Mouse (Mus musculus) midbrain, embryonic 16.5 days (tissue): Measurements from ENCODE around the gene Rtn4rl2. TPM values are rescaled to one million over a fixed set of nuclear protein-coding genes. Genes with fewer than 3 reads are reported as not detected.

Experiments used
- ATAC-seq: fragments of 200-750 bp; cut with Nextera tagmentation; 2 replicates; pipeline ENCODE4 v1.8.0; 2017; ENCODE audit warnings: moderate TSS enrichment
- H3K27ac ChIP-seq: fragments of 300-500 bp; sonication (generic); 2 replicates; pipeline ENCODE4 v1.5.1; 2014; ENCODE audit warnings: mild to moderate bottlenecking, low read length, mixed read lengths
- H3K27me3 ChIP-seq: fragments of 300-500 bp; sonication (generic); 2 replicates; pipeline ENCODE4 v1.6.1; 2014; ENCODE audit warnings: low read depth, low read length, mixed read lengths; ENCODE audit not compliant: control insufficient read depth, insufficient read depth
- H3K36me3 ChIP-seq: fragments of 300-500 bp; sonication (generic); 2 replicates; pipeline ENCODE4 v1.6.1; 2014; ENCODE audit warnings: mild to moderate bottlenecking, low read length, moderate library complexity, mixed read lengths; ENCODE audit not compliant: control insufficient read depth, insufficient read depth
- H3K4me1 ChIP-seq: fragments of 300-500 bp; sonication (generic); 2 replicates; pipeline ENCODE4 v1.6.1; 2014; ENCODE audit warnings: mild to moderate bottlenecking, low read length, mixed read lengths; ENCODE audit not compliant: control insufficient read depth, insufficient read depth
- H3K4me2 ChIP-seq: fragments of 300-500 bp; sonication (generic); 2 replicates; pipeline ENCODE4 v1.6.1; 2014; ENCODE audit warnings: mild to moderate bottlenecking, low read length, mixed read lengths
- H3K4me3 ChIP-seq: fragments of 300-500 bp; sonication (generic); 2 replicates; pipeline ENCODE4 v1.5.1; 2014; ENCODE audit warnings: low read depth, mild to moderate bottlenecking, low read length, moderate library complexity, mixed read lengths
- H3K9ac ChIP-seq: fragments of 300-500 bp; sonication (generic); 2 replicates; pipeline ENCODE4 v1.6.1; 2014; ENCODE audit warnings: low read depth, low read length, mixed read lengths
- H3K9me3 ChIP-seq: fragments of 300-500 bp; sonication (generic); replicated peaks from 2 replicates; pipeline ENCODE4 v1.6.1; 2014; ENCODE audit warnings: mild to moderate bottlenecking, low read length, mixed read lengths; ENCODE audit not compliant: control insufficient read depth, poor library complexity, severe bottlenecking
- WGBS: fragments of 180-500 bp; shearing (Covaris S2); extraction: QIAGEN DNeasy Blood & Tissue Kit; methylation state at CpG from one replicate; pipeline ENCODE4 v1.1.7; 2014; 5-methylcytosine and 5-hydroxymethylcytosine counted together
- polyA plus RNA-seq: library from polyadenylated mRNA; unstranded; fragments of >200 nt; fragmentation: Nextera tagmentation; extraction: Ambion mirVana; gene quantifications from 2 replicates; pipeline ENCODE4 v1.2.1, GENCODE M21; 2015

Rtn4rl2 gene
- polyA plus RNA-seq, 1 experiment from 2014 or later, result 3.9 TPM

GRCm38 (mm10) chr2:84841905-84842304 is 44.6 kb downstream of the Rtn4rl2 start:
- no peak overlapping the region for H3K9ac ChIP-seq
- ATAC-seq, result no peak
- H3K4me3 ChIP-seq, result no peak overlapping the region
- H3K9me3 ChIP-seq, result no peaks in the 10 kb centered on the region
- no peak overlapping the region for H3K27ac ChIP-seq
- H3K4me1 ChIP-seq, result peaks cover 19% of the 10 kb centered on the region
- H3K27me3 ChIP-seq, result peaks cover 46% of the 10 kb centered on the region
- no peaks in the 10 kb centered on the region for H3K36me3 ChIP-seq
- H3K4me2 ChIP-seq, result no peak overlapping the region

GRCm38 (mm10) chr2:84840748-84841563 is 45.6 kb downstream of the Rtn4rl2 start:
- H3K9ac ChIP-seq, result peak overlapping the region; percentile 67
- peak overlapping the region; percentile 100 for H3K4me2 ChIP-seq
- no peaks in the 10 kb centered on the region for H3K9me3 ChIP-seq
- H3K27ac ChIP-seq, result no peak overlapping the region
- H3K4me1 ChIP-seq, result peaks cover 19% of the 10 kb centered on the region
- H3K36me3 ChIP-seq, result no peaks in the 10 kb centered on the region
- H3K4me3 ChIP-seq, result peak overlapping the region; percentile 61
- peak; percentile 14; the same call in 1 of the 2 replicates for ATAC-seq
- peaks cover 48% of the 10 kb centered on the region for H3K27me3 ChIP-seq
- 8% methylated on average over 17 of the region's 17 CpGs for WGBS

- Histone ChIP-seq H3K36me3 (no peaks in the 10 kb centered on the region), H3K4me3 (peak overlapping the region; percentile 61), H3K4me1 (peaks cover 19% of the 10 kb centered on the region), H3K27ac (no peak overlapping the region), H3K9me3 (no peaks in the 10 kb centered on the region), H3K9ac (peak overlapping the region; percentile 67), H3K4me2 (peak overlapping the region; percentile 100), H3K27me3 (peaks cover 48% of the 10 kb centered on the region)
- ATAC-seq, result peak; percentile 83
- WGBS, result under 1% methylated on average over 54 of the region's 54 CpGs
Measured at GRCm38 (mm10) chr2:84840016-84840747, 46.3 kb downstream of the Rtn4rl2 start.

GRCm38 (mm10) chr2:84838993-84839980 is 47.2 kb downstream of the Rtn4rl2 start:
- WGBS, result under 1% methylated on average over 47 of the region's 47 CpGs
- Histone ChIP-seq H3K4me3 (peak overlapping the region; percentile 61), H3K9me3 (no peaks in the 10 kb centered on the region), H3K27ac (no peak overlapping the region), H3K4me2 (peak overlapping the region; percentile 100), H3K4me1 (peaks cover 19% of the 10 kb centered on the region), H3K36me3 (no peaks in the 10 kb centered on the region), H3K27me3 (peaks cover 48% of the 10 kb centered on the region), H3K9ac (peak overlapping the region; percentile 67)
- ATAC-seq, result no peak; the same call in 1 of the 2 replicates

GRCm38 (mm10) chr2:84838593-84838949 is 47.9 kb downstream of the Rtn4rl2 start, which contains the start of gene Slc43a1:
Gene Slc43a1, plus strand, starts transcription at chr2:84838850.
- no peaks in the 10 kb centered on the region for H3K9me3 ChIP-seq
- H3K4me3 ChIP-seq, result peak within 1 kb of the TSS; percentile 61
- peak within 1 kb of the TSS; percentile 67 for H3K9ac ChIP-seq
- H3K36me3 ChIP-seq, result no peaks in the 10 kb centered on the region
- no peak within 1 kb of the TSS for H3K27ac ChIP-seq
- peak within 1 kb of the TSS; percentile 100 for H3K4me2 ChIP-seq
- no peak for ATAC-seq
- peaks cover 19% of the 10 kb centered on the region for H3K4me1 ChIP-seq
- 20% methylated on average over 10 of the region's 10 CpGs for WGBS
- peaks cover 48% of the 10 kb centered on the region for H3K27me3 ChIP-seq

GRCm38 (mm10) chr2:84837817-84838592 is 48.5 kb downstream of the Rtn4rl2 start:
- WGBS, result 31% methylated on average over 9 of the region's 9 CpGs
- Histone ChIP-seq H3K36me3 (no peaks in the 10 kb centered on the region), H3K27me3 (peaks cover 48% of the 10 kb centered on the region)

GRCm38 (mm10) chr2:84837107-84837506 is 49.4 kb downstream of the Rtn4rl2 start:
- ATAC-seq, result no peak
- WGBS, result 71% methylated on average over 8 of the region's 8 CpGs
- Histone ChIP-seq H3K36me3 (no peaks in the 10 kb centered on the region), H3K4me1 (peaks cover 19% of the 10 kb centered on the region), H3K9me3 (no peaks in the 10 kb centered on the region), H3K4me3 (no peak overlapping the region), H3K27me3 (peaks cover 47% of the 10 kb centered on the region), H3K4me2 (no peak overlapping the region), H3K9ac (no peak overlapping the region), H3K27ac (no peak overlapping the region)

More at GRCm38 (mm10) chr2:84837817-84838592, 48.5 kb downstream of the Rtn4rl2 start:
- Histone ChIP-seq H3K9me3 (no peaks in the 10 kb centered on the region), H3K27ac (no peak overlapping the region), H3K4me1 (peaks cover 19% of the 10 kb centered on the region), H3K9ac (no peak overlapping the region), H3K4me3 (no peak overlapping the region), H3K4me2 (no peak overlapping the region)
- no peak for ATAC-seq
